Mouse (Mus musculus) thymus, postnatal 25 days (tissue): ENCODE results near the gene Gm14403.
"Not testable (repeated sequence)": the region's sequence is repeated elsewhere in the genome, so short reads cannot be mapped to it uniquely, and the experiment has no call there.

Source experiments
- DNase-seq: peaks from one replicate; pipeline ENCODE4 v3.0.0; 2022

Gm14403 gene

GRCm38 (mm10) chr2:177498067-177498466, at the start of gene Gm14403:
Gene Gm14403 (plus strand): TSS chr2:177498215.
- not testable (repeated sequence) for DNase-seq

DNA sequence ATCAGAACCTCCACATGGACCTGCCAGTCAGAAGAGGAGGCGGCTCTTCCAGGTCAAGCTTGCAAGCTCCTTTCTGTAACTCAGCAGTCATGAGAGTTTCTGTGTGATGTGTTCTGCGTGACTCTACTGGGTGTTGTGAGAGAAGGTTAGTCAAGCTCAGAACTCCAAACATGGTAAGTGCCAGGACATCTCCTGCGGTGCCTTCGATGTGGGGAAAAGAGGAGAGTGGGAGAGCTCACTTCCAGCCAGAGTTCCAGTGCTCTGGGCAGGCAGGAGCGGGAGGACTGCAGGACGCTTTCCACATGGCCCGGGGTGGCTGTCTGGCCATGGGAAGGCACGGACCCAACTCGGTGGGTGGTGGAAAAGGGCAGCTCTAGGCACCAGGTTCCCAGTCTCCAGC, 33.3 kb upstream of the Gm14403 start, which contains the start of gene Zfp970:
TSS of gene Zfp970 (plus strand) at position 58 of the 400 bp plus-strand sequence.
- DNase-seq = not testable (repeated sequence)

DNA sequence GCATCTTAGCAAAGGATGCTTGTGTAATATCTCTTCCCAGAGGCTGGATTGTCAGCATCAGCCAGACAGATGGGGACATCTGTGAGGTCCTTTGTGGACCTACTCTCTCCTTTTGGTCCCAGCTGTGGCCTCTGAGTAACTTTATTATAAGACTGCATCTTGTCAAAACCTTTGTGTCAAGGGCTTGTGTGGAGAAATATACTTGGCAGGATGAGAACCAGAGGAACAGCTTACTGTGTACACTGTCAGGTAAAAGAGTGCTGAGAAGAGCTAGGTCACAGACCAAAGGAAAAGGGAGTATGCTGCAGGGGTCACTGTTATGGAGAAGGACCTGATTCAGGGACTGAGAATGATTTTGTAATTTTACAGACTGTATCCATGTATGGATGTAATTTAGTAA, 29.8 kb upstream of the Gm14403 start:
- not testable (repeated sequence) for DNase-seq

GRCm38 (mm10) chr2:177472261-177472660, 25.8 kb upstream of the Gm14403 start:
- not testable (repeated sequence) for DNase-seq

GRCm38 (mm10) chr2:177481971-177482370, 16.0 kb upstream of the Gm14403 start:
- not testable (repeated sequence) for DNase-seq

DNA sequence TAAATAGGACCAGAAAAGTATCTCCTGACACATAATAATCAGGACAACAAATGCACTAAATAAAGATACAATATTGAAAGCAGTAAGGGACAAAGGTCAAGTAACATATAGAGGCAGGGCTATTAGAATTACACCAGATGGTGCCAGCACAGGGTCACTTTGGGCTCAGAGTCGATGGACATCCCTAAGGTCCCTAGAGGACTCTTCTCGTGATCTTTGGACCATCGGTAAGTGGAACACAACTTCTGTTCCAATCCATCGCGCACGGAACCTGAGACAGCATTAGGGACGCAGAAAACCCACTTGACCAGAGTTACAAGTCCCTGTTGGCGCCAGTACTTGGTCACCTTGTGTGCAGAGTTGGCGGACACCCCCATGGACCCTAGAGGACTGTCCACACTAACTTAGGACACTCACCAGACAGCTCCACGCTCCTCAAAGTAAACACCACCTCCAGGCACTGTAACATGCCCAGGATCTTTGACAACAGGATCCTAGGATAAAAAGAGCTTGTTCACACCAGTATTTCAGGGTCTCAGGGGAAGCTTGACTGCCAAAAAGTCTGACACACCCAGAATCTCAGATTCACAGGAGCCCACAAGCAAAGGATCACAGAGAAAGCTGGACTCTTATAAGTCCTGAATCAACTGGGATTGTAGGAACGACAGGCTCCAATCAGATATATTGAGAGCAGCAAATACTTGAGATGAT, 14.6 kb upstream of the Gm14403 start:
- not testable (repeated sequence) for DNase-seq

DNA sequence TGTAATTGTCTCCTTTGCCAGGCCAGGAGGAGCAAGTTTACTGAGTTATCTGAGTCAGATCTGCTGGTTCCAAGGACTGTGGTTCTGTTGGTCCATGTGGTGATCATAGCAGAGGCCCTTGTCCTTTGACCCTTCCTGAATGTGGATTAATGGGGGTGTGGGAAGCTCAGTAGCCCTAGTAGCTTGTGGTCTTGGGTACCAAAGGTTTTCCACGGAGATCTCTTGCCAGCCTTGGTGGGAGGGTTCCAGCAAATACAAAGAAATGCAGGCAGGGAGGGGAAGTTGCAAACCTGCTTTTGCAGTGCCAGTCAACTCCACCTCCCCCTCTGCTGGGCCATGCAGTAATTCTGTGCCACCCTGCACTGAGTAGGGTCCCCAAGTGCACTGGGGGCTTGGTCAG, 1.2 kb downstream of the Gm14403 start:
- DNase-seq = not testable (repeated sequence)

DNA sequence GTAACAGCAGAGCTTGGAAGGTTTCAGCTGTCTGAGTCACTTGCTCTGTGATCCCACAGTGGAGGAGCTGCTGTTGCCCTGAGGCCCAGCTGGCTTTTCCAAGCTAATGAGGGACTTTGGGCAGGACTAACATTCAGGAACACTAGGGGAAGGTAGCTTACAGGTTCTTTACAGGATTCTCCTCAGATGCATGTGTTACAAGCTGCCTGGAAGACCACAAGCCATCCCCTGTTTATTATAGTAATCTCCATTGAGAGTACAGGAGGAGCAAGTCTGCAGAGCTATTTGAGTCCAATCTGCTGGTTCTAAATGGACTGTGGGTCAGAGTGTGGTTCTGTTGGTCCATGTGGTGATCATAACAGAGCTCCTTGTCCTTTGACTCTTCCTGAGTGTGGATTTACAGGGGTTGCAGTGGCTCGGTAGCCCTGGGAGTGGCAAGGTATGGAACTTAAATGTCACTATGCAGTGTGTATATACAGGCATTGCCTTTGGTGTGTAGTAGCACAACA, 7.2 kb downstream of the Gm14403 start:
- not testable (repeated sequence) for DNase-seq

GRCm38 (mm10) chr2:177511381-177511780, 13.4 kb downstream of the Gm14403 start:
- DNase-seq = not testable (repeated sequence)

DNA sequence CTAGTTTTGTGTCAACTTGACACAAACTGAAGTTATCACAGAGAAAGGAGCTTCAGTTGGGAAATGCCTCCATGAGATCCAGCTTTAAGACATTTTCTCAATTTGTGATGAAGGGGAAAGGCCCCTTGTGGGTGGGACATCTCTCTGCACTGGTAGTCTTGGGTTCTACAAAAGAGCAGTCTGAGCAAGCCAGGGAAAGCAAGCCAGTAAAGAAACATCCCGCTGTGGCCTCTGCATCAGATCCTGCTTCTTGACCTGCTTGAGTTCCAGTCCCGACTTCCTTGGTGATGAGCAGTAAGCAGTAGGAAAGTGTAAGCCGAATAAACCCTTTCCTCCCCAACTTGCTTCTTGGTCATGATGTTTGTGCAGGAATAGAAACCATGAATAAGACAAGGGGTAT, 14.0 kb downstream of the Gm14403 start:
- DNase-seq = not testable (repeated sequence)

DNA sequence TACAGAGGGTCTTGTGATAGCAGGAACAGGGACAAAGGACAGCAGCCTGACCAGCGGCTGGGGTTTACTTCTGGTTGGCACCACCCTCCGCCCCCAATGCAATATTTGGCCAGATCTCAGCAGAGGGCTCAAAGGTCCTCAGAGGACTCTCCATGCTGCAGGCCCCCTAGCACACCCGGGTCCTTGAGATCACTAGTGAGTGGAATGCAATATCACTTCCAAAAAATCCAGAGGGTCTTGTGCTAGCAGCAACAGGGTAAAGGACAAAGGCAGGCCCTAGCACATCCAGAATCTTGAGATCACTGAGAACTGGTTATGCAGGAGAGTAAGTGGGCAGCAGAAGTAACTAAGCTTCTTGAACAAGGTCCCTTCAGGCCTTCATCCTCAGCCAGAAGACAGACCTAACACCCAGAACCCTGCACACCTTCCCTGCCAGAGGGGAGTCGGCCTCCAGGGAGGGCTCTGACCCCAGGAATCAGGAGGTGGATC, 16.0 kb downstream of the Gm14403 start:
- not testable (repeated sequence) for DNase-seq

- DNase-seq = not testable (repeated sequence)
Measured at GRCm38 (mm10) chr2:177517746-177518145, 19.7 kb downstream of the Gm14403 start.

- DNase-seq = not testable (repeated sequence)
Measured at GRCm38 (mm10) chr2:177518354-177518753, 20.3 kb downstream of the Gm14403 start.

DNA sequence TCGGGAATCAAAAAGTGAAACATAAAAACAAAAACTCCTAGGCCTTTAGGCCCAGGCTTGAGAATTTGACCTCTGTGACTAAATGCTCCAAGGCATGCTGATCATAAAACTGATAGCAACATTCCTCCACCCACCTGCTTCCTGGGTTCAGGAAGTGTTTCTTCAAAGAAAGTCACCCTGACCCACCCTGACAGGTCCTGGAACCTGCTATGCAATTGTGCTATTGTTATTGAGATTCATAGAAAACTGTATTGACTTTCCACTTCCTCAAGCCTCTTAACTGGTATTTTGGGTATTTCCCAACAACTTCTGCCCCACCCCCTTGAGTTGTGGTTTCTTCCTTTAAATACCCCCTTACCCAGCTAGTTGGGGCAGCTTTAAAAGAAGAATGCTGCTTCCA, 20.9 kb downstream of the Gm14403 start:
- not testable (repeated sequence) for DNase-seq

- no peak for DNase-seq
Measured at GRCm38 (mm10) chr2:177520035-177520434, 22.0 kb downstream of the Gm14403 start.

GRCm38 (mm10) chr2:177523061-177523460, 25.0 kb downstream of the Gm14403 start:
- DNase-seq = no peak

- not testable (repeated sequence) for DNase-seq
Measured at GRCm38 (mm10) chr2:177523674-177524073, 25.7 kb downstream of the Gm14403 start.

DNA sequence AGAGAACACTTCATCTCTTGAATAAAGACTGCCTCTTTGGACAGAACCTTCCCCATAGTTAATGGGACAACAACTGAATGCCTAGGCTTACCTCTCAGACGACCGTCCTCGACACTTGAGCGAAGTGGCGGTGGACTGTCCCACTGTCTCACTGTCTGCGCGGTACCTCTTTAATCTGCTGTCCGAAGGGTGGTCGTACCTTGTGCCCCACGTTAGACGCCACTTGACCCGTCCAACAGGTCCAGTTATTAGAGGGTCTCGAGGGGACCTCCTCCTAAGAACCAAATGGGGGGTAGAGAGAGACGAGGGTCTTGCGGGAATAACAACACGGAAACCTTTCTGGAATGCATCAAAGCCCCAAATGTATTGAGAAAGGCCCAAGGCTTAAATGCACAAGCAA, 26.2 kb downstream of the Gm14403 start:
- not testable (repeated sequence) for DNase-seq

DNA sequence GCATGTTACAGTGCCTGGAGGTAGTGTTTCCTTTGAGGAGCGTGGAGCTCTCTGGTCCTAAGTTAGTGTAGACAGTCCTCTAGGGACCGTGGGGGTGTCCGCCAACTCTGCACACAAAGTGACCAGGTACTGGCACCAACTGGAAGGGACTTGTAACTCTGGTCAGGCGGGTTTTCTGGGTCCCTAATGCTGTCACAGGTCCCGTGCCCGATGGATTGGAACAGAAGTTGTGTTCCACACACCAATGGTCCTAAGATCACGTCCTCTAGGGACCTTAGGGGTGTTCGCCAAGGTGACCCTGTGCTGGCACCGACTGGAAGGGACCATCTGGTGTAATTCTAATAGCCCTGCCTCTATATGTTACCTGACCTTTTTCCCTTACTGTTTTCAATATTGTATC, 37.9 kb downstream of the Gm14403 start:
- DNase-seq = no peak

DNA sequence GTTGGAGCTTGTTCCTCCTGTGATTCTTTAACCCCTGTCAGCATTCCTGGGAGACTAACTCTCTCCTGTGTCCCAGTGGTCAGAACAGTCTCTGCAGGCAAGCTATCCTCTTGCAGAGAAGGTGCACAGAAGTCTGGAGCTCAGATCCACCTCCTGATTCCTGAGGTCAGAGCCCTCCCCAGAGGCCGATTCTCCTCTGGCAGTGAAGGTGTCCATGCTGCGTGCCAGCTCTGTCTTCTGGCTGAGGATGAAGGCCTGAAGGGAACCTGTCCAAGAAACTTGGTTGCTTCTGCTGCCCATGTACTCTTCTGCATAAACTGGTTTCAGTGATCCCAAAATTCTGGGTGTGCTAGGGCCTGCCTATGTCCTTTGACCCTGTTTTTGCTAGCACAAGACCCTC, 39.1 kb downstream of the Gm14403 start:
- DNase-seq = not testable (repeated sequence)

DNA sequence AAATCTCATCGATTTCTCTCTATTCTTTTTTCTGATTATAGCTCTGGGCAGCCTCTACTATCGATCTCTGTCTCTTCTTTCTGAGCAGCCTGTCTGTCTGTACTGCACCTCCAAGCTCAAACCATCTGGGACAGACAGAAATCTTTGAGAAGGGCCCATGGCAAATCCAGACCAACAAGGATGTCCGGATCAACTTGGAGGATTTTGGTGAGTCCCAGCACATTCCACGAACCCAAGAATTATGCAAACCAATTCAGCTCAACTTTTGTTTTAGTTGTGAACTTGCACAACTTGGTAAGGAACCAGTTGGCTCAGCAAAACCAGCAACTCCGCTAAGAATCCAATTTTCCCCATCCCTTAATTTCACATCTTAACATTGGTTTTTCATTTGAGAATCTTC, 39.7 kb downstream of the Gm14403 start:
- not testable (repeated sequence) for DNase-seq

DNA sequence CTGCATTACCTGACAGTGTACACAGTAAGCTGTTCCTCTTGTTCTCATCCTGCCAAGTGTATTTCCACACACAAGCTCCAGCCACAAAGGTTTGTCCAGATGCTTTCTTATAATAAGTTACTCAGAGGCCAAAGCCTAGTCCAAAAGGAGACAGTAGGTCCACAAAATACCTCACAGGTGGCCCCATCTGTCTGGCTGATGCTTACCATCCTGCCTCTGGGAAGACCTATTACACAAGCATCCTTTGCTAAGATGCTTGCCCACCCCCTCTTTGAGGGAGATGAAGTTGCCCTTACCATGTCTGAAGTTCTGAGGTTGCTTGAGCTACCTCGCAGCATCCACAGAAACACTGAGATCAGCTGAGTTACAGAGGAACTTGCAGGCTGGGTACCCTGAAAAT, 57.2 kb downstream of the Gm14403 start:
- DNase-seq = not testable (repeated sequence)
